Mouse (Mus musculus) adrenal gland, adult 8-10 months (tissue): ENCODE measurements around the gene Gm45753. TPM values are rescaled to one million over a fixed set of nuclear protein-coding genes. Genes with fewer than 3 reads are reported as not detected.
"Not testable (repeated sequence)": the region's sequence is repeated elsewhere in the genome, so short reads cannot be mapped to it uniquely, and the experiment has no call there.

Source experiments
- DNase-seq: peaks from one replicate; pipeline ENCODE4 v3.0.0; 2022
- total RNA-seq, 4 experiments: library from RNA; stranded (reverse); gene quantifications; 2 replicates each; pipeline ENCODE4 v1.2.4; 2022

Gene Gm45753
- under 1 TPM in 1 of 4 experiments, not detected in 3; 0.10 TPM for total RNA-seq

DNA sequence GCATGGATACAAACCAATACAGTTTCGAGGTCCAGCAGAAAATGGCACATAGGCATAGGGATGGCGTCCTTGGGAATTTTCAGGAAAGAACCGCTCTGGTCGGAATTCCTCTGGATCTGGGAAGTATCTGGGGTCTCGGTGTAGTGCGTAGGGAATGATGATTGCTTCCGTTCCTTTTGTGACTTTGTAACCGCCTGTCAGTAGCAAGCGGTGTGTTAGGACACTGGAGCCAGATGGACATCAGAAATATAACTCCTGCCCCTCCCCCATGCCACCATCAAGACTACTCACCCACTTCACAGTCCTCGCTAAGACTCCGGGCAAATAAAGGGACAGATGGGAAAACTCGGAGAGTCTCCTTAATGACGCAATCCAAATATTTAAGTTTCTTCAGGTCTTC is at the start of gene Gm45753:
Gm45753 (minus strand) TSS at position 101 of the 400 bp plus-strand sequence.
- no peak for DNase-seq

DNA sequence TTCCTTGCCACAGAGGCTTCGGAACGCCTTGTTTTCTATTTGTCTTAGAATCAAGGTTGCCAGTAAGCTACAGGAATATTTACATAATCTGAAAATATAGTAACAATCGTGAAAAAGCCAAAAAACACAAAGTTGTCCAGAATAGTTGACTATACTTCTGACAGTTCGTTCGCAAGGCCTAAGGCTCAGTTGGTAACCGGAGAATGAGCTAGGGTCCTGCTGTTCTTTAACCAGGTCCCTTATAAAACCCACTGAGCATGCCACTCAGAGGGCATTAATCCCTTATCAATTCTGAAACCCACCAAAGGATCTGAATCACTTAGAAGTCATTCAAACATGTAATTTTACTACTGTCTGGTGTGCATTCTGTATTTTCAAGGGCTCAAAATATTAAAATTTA is 47.5 kb upstream of the Gm45753 start:
- no peak for DNase-seq

GRCm38 (mm10) chr8:45345031-45345430 is 36.8 kb upstream of the Gm45753 start:
- peak; percentile 19 for DNase-seq

- no peak for DNase-seq
Measured at GRCm38 (mm10) chr8:45344298-45344697, 36.0 kb upstream of the Gm45753 start.

DNA sequence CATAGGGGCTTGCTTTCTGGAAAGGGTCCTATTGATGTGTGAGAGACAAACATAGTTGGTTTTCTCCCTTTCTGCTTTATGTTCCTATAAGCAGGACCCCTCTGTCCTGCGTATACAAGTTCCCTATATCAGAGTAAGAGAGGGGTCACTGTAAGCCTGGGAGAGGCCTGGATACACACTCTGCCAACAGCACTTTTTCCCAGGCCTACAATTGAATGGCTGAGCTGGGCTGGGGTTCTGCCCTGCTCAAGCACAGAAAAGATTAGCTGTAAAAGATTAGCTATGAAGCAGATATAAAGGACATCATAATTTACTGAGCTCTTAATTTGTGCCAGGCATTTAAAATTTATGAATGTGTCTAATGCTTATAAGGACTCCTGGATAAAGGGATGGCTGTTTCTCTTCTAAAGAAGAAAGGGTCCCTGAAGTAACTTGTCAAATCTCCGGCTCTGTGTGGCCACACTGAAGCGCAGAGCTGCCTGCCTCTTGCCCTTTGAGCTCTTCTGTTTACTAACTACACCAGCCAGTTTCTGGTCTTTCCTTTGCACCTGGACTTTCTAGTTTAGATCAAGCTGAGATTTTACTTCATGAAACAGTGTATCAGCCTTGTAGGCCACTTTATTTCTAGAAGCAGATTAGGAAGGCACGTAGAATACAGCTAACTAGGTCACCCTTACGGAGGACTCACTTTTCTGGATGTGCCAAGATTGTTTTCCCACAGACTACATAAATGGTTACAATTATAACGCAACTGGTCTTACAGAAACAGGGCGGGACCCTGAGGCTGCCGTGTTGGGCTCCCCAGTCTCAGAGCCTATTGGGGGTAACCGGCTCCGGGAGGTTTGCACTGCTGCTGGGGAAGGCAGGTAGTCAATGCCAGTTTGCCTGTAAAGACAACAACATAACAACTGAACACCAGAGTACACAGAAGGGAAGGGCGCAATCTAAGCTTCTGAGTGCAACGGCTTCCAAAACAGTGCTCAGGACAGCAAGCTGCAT is 33.7 kb upstream of the Gm45753 start:
- no peak for DNase-seq

DNA sequence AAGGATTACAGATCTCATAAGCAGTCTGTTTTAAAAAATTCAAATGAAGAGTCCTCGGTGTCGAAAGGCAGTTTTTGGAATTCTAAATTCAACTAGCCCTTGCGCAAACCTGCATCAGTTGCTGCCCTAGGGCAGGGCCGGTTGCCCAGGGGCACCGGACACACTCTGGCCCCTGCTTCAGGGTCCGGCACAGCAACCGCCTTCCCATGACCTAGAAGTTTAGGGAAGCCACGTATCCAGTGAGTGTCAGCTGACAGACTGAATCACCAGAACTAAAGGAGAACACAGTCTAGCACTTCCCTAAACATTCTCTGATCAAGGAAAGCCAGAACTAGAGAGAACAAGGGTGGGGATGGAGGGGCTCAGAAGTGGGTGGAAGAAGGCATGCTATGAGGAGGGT is 25.2 kb upstream of the Gm45753 start:
- peak; percentile 54 for DNase-seq

GRCm38 (mm10) chr8:45332685-45333409 is 24.6 kb upstream of the Gm45753 start, which contains the start of gene Cyp4v3:
Cyp4v3 (minus strand) TSS chr8:45333216.
- DNase-seq, result peak; percentile 82

DNA sequence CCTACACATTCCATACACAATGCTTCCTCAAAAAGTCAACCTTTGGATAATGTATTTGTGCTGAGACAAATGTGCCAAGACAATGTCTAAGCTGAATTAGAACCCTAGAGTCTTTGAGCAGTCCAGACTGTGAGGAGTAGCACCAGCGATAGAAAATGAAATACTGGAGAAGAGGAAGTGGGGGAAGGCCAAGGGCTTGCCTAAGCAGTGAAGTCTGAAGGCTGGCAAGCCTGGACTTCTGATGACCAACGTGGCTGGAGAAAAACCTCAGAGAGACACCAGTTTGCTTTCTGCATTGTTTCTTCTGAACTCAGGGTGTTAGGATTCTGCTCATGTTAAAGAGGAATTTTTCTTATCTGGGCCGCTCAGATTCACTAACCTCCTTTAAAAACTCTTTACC is 22.6 kb upstream of the Gm45753 start:
- no peak for DNase-seq

DNA sequence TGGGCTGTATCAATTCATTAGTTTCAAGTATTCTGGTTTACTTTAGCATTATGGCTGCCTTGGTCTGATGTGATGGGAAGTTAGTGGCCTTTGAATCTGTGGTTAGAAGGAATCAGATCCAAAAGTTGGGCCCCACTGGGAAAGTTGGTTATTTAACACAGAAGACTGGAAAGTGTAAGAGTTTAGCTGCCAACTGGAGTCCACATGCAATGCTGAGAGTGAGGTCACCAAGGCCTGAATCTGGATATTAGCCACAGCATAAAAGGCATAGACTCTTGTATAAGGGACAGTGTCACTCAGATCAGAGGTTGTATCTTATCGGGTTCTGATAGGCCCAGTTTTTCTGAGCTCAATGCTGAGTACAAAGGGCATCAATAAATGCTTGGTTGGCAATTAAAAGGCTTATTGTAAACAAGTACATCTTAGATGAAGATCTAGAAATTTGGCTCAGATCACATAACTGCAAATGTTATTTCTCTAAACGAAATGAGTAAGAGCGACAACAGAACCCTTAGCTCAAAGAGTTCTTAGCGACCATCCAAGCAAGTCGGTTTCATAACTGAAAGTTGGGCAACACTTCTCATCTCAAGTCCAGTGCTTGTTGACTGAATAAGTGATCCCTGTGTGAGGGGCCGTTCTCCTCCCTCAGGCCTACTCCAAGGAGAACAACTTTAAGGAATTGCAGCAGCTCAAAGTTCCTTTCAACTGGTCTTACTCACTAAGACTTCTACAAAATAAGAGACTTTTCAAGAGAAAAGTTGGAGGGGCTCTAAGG is 21.1 kb upstream of the Gm45753 start:
- DNase-seq, result no peak

- not testable (repeated sequence) for DNase-seq
Measured at GRCm38 (mm10) chr8:45327076-45327475, 18.8 kb upstream of the Gm45753 start.

- DNase-seq, result no peak
Measured at GRCm38 (mm10) chr8:45324151-45324550, 15.9 kb upstream of the Gm45753 start.

GRCm38 (mm10) chr8:45321365-45321764 is 13.1 kb upstream of the Gm45753 start:
- no peak for DNase-seq

- no peak for DNase-seq
Measured at GRCm38 (mm10) chr8:45320930-45321329, 12.7 kb upstream of the Gm45753 start.

DNA sequence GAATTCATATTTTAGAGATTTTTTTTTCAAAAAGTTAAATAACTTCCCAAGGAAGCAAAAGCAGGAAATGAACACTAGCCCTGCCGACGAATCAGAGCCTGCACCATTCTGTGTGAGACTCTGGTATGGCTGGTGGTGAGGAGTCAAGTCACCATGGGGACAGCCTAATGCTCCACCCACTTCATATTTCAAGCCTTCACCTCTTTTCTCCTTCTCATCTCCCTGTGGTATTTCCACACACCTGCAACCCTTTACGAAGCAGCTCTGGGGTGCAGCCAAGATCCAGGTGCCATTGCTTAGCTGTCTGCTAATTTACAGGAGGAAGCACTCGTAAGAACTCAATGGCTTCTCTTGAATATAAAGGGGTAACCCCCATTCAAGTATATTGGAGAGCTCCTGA is 2.7 kb upstream of the Gm45753 start:
- no peak for DNase-seq

GRCm38 (mm10) chr8:45305479-45305878 is 2.8 kb downstream of the Gm45753 start:
- DNase-seq, result no peak

GRCm38 (mm10) chr8:45304354-45304753 is 3.9 kb downstream of the Gm45753 start:
- DNase-seq, result no peak

DNA sequence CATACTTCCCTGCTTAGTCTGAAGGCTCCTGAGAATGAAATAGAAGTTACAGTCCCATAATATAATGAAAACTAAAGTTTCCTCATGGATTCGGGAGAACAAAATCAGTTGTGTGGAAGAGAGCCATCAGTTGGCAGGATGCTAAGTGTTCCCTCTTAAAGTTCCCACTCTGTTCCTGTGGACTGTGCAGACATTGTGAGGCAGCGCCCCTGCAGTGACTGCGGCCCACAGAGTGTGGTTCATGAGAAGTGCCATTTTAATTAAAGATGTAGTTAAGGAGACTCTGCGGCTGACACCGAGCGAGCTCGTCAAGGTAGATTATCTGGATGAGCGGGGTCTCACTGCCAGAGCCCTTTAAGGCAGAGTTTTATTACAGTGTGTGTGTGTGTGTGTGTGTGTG is 5.9 kb downstream of the Gm45753 start:
- DNase-seq, result no peak

DNA sequence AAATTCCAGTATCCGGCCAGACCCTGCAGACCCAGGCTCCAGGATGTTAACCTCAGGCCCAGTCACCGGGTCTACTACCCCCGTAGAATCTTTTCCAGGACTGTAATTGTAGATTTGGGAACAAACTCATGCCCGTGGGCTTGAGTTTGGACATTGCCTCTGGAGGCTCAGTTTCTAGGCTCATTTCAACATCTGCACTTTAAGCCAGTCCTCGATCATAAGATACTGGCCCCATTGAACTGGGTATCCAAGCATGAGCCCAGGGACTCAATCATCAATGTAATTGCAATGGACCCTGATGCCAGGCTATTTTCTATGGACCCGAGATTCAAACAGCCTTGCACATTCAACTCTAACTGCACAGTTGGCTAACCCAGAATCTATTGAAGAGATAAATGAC is 13.0 kb downstream of the Gm45753 start:
- no peak for DNase-seq

- DNase-seq, result no peak
Measured at GRCm38 (mm10) chr8:45294687-45295086, 13.6 kb downstream of the Gm45753 start, which contains the start of gene Klkb1. Klkb1 (minus strand) TSS chr8:45294859.

GRCm38 (mm10) chr8:45291790-45292189 is 16.5 kb downstream of the Gm45753 start:
- no peak for DNase-seq

DNA sequence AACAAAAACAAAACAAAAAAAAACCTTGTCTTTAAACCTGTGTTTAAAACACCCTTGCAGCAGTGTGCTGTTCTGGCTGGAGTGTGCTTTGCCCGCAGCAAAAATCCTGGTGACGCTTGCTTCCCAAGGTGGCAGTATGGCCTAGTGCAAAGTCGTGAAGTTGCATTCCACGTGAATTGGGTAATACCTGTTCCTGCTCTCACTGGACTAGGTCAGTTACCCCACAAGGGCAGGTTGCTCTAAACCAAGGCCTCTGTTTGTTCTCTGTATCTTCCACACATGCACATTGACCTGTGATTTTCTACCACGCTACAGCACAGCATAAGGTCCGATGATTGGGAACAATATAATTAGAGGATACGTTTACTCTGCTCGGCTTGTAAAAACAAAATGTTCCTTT is 26.6 kb downstream of the Gm45753 start:
- no peak for DNase-seq

DNA sequence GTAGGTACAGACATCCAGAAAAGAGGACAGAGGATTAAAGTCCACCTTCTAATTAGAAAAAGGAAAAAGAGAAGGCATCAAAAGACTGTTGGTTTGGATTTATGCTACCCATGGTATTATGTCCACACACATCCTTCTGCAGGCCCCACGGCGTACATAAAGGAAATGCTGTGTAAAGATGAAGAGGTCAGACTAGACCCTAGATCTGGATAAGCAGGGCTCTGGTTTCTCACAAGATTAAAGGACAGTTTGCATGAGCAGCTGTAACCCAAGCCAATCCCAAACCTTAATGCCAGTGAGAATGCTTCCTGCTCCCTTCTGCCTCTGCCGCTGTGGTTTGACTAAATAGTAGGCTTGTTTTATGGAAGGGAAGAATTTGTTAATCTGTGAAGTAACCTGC is 30.8 kb downstream of the Gm45753 start:
- DNase-seq, result no peak

DNA sequence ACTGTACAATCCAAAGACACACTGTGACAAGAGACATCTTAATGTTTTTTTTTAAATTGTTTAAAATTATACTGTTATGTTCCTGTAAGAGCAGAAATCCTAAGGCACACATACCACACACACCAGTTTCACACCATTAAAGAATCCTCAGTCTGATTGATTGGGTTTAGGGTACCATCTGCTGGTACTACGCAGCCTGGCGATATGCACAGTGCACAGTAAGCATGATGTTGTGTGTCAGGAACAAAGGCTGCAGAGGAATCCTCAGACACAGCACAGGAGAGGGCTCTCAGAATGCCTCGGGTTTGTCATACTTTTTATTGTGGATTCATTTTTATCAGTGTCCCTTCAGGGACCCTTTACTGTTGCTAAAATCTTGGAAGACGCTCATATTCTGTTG is 33.9 kb downstream of the Gm45753 start:
- DNase-seq, result no peak
